Mouse (Mus musculus) adrenal gland, adult (tissue): ENCODE data around the gene 2300002M23Rik.
A peak's percentile ranks its signal among the peaks of the same experiment; 100 is the strongest.

Source experiments
- DNase-seq, 2 experiments: peaks; one replicate each; pipeline ENCODE4 v3.0.0; 2022 to 2023; ENCODE audit warnings: low spot score in 1 of 2; ENCODE audit not compliant: inconsistent age in 2 of 2

Gene 2300002M23Rik

GRCm38 (mm10) chr17:35556186-35556765 lies 11.0 kb upstream of the 2300002M23Rik start:
- no peak for DNase-seq

DNA sequence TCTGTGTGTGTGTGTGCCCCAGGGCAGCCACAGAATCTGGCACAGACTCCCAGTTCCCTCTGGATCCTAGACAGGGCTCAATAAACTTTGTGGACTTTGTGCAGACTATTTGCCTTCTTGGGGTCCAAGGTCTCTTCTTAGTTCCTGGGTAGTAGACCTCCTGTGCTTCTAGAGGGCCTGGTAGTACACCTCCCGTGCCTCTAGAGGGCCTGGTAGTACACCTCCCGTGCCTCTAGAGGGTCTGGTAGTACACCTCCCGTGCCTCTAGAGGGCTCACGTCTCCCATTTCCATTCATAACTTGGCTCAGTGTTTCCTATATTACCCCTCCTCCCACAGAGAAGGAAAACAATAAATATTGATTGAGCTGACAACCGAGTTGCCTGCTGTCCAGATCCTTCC lies 10.4 kb upstream of the 2300002M23Rik start:
- DNase-seq, result peak; percentile 53 to 79

- DNase-seq, result peak; percentile 36 to 61
These were observed 9.9 kb upstream of the 2300002M23Rik start for GRCm38 (mm10) chr17:35557351-35557750.

GRCm38 (mm10) chr17:35558216-35558615 lies 9.0 kb upstream of the 2300002M23Rik start:
- DNase-seq, result no peak

DNA sequence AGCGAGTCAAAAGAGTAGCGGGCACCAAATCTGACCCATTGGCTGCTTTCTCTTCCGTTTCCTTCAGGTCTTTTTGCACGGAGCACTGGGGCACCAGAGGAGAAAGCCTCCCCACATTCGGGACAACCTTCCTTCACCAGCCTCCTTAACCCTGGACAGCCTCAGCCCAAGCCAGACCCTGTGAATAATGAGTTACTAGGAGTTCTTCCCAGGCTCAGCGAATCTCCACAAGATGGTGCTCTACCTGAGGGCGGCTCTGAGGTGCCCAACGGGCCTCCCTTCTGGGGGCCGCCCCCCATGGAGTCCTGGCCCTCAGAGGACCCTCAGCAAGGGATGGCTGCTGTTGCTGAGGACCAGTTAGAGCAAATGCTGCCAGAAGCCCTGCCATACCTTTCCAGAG lies 517 bp downstream of the 2300002M23Rik start:
- DNase-seq, result no peak

- no peak for DNase-seq
These were observed 2.1 kb downstream of the 2300002M23Rik start for GRCm38 (mm10) chr17:35569091-35569944.

- no peak for DNase-seq
These were observed 3.6 kb downstream of the 2300002M23Rik start for GRCm38 (mm10) chr17:35570836-35571235.

- no peak for DNase-seq
These were observed 4.2 kb downstream of the 2300002M23Rik start for GRCm38 (mm10) chr17:35571477-35571876.

- peak; percentile 72 to 94 for DNase-seq
These were observed 11.0 kb downstream of the 2300002M23Rik start for GRCm38 (mm10) chr17:35578211-35578610.

GRCm38 (mm10) chr17:35582900-35583299 lies 15.7 kb downstream of the 2300002M23Rik start:
- DNase-seq, result peak in 1 of 2 experiments; percentile 35

DNA sequence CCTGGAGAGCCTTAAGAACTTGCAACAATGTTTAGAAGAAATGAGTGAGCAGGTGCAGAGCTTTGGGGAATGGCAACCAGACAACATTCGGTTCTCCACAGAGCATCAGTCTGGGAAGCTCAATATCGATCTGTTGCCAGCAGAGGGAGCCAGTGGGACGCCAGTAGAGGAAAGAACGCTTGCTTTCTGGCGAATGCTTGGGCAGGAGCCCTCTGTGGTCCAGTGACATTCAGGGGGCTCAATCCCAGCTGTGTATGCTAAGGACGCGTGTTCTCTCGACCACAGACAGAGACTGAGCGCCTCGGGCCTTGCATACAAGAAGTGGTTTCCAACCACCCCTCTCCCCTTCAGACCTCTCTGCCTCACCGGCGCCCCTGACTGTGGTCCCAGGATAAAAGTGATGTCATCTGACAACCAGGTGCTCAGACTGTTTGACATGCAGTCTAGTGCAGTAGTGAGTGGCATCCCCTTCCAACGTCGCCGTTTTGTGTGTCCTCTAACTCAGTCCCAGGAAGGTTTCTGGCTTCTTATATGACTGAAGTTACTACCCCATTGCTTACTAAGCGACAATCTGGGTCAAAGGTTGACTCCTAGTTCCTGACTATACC lies 17.2 kb downstream of the 2300002M23Rik start:
- peak; percentile 69 to 90 for DNase-seq

DNA sequence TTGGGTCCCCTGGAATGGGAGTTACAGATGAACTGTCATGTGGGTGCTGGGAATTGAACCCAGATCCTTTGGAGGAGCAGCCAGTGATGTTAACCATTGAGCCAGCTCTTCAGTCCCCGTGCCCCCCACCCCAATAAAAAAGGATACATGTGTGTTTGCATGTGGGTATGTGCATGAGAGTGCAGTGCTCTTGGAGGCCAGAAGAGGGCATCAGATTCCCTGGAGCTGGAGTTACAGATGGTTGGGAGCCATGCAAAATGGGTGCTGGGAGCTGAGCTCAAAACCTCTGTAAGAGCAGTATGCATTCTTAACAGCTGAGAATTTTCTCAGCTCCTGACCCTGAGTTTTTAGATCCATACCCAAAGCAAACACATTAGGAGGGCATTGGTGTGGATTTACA lies 20.0 kb downstream of the 2300002M23Rik start:
- no peak for DNase-seq

- DNase-seq, result no peak
These were observed 21.1 kb downstream of the 2300002M23Rik start for GRCm38 (mm10) chr17:35588387-35588786.

DNA sequence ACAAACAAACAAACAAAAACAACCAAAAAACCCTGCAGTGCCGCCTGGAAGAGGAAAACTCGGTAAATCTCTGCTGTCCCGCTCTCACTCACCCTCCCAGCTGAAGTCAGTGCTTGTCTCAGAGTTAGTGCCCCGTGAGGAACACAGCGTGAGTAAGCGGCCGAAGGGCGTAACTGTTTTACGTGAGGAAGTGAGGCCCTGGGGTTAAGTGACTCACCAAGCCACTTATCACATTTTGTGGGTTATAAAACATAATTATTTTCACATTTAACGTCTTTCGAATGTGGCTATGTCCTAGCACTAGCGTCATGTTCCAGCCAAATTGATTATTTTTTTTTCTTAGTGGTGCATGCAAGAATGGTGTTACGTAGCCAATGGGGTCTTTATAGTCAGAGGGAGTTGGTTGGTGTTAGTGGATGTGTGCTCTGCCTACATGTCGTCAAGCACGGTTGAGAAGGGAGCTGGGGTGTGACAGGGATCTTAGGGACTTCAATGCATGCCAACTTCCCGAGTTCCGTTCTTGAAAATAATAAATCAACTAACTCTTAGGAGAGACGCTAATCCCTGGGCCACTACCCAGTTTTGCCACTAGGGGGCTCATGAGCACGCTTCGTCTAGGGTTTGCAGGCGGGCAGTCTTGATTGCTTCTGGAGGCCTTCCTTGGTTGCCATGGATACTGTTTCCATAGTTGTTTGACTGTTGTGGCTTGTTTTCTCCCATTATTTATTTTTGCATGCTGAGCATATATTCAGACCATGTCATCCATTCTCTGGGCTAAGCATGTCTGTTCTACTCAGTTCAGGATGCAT lies 23.4 kb downstream of the 2300002M23Rik start:
- peak; percentile 67 to 92 for DNase-seq

- DNase-seq, result no peak
These were observed 23.9 kb downstream of the 2300002M23Rik start for GRCm38 (mm10) chr17:35591219-35591578.

DNA sequence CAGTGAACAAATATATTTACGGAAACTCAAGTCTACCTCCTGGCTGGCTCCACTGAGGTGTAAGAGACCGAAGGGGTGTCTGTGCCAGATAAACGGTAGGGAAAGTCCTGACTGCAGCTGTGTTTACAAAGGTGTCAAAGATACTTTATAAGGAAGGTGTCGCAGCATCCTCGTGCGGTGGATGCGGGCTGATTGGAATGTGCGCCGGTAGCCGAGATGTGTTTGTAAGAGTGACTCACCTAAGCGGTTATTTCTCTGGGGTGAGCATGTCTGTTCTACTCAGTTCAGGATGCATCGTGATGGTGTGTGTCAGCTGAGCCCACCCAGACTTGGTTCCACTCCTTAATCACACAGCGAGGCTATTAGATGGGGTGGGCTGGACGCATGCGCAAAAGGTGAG lies 24.5 kb downstream of the 2300002M23Rik start:
- no peak for DNase-seq

- DNase-seq, result no peak
These were observed 24.9 kb downstream of the 2300002M23Rik start for GRCm38 (mm10) chr17:35592131-35592530.

DNA sequence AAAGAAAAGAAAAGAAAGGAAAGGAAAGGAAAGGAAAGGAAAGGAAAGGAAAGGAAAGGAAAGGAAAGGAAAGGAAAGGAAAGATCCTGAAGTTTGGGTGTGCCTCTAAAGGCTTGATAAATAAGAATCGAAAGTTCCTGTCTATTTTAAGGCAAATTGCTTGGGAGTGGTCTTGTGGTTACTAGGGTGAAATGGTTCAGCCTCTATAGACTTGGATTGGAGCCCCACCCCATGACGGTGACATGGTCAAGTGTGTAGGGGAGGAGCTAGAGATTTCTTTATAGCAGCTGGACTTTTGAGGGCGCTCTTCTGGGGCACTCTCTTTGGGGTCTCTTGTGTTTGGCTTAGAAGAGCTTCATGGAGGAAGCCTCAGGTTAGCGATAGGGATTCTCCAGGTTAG lies 26.5 kb downstream of the 2300002M23Rik start:
- DNase-seq, result no peak

GRCm38 (mm10) chr17:35594456-35594855 lies 27.2 kb downstream of the 2300002M23Rik start:
- DNase-seq, result no peak

GRCm38 (mm10) chr17:35597399-35597798 lies 30.1 kb downstream of the 2300002M23Rik start:
- DNase-seq, result no peak

GRCm38 (mm10) chr17:35601249-35601648 lies 34.0 kb downstream of the 2300002M23Rik start, which contains the start of gene Sfta2:
Gene Sfta2, plus strand, starts transcription at chr17:35601549.
- DNase-seq, result no peak
